Mouse (Mus musculus): ENCODE measurements around the gene Flrt3. TPM values are rescaled to one million over a fixed set of nuclear protein-coding genes. Genes with fewer than 3 reads are reported as not detected.

Gene Flrt3
- total RNA-seq, 2 experiments from 2014 or later = not detected

- ATAC-seq (replicated peaks; ENCODE audit: poor library complexity) = no peak
Measured at GRCm38 (mm10) chr2:140653978-140654377, 17.3 kb downstream of the Flrt3 start.

GRCm38 (mm10) chr2:140653481-140653880 lies 17.8 kb downstream of the Flrt3 start:
- ATAC-seq (replicated peaks; ENCODE audit: poor library complexity) = no peak

GRCm38 (mm10) chr2:140621730-140622337 lies 49.4 kb downstream of the Flrt3 start:
- ATAC-seq (replicated peaks; ENCODE audit: poor library complexity) = no peak

- no peak for ATAC-seq (replicated peaks; ENCODE audit: poor library complexity)
Measured at GRCm38 (mm10) chr2:140615451-140615850, 55.8 kb downstream of the Flrt3 start.

All from megakaryocyte progenitor cell, adult 5-6 weeks (primary cell).